Mouse (Mus musculus) inflammation-experienced regulatory T-cells, adult 6 months (primary cell): Measurements from ENCODE around the gene Tial1. TPM values are rescaled to one million over a fixed set of nuclear protein-coding genes. Genes with fewer than 3 reads are reported as not detected.

Source experiments
- ATAC-seq: one replicate; pipeline ENCODE4 v1.8.0; 2017
- polyA plus RNA-seq, 3 experiments: library from polyadenylated mRNA; unstranded; fragments of 100-300 nt; shearing (Covaris generic); gene quantifications; one replicate each; pipeline ENCODE4 v1.2.1; 2017

Tial1 gene
- polyA plus RNA-seq, 3 experiments from 2014 or later = 29.1 to 55.1 (median 33.0) TPM

GRCm38 (mm10) chr7:128416664-128417063, 44.9 kb downstream of the Tial1 start:
- no peak for ATAC-seq

GRCm38 (mm10) chr7:128414433-128414832, 47.1 kb downstream of the Tial1 start:
- ATAC-seq = no peak

- ATAC-seq = no peak
These were observed 49.3 kb downstream of the Tial1 start for GRCm38 (mm10) chr7:128412071-128412833.

GRCm38 (mm10) chr7:128410708-128411413, 50.7 kb downstream of the Tial1 start:
- ATAC-seq = no peak

- ATAC-seq = no peak
These were observed 53.3 kb downstream of the Tial1 start for GRCm38 (mm10) chr7:128408265-128408664.

- no peak for ATAC-seq
These were observed 57.5 kb downstream of the Tial1 start for GRCm38 (mm10) chr7:128403988-128404387.

GRCm38 (mm10) chr7:128403586-128403985, 57.9 kb downstream of the Tial1 start:
- no peak for ATAC-seq

- no peak for ATAC-seq
These were observed 58.4 kb downstream of the Tial1 start for GRCm38 (mm10) chr7:128403128-128403527.

GRCm38 (mm10) chr7:128402577-128402976, 58.9 kb downstream of the Tial1 start:
- ATAC-seq = no peak

- peak; percentile 65 for ATAC-seq
These were observed 62.9 kb downstream of the Tial1 start for GRCm38 (mm10) chr7:128398664-128399063.

GRCm38 (mm10) chr7:128397066-128397465, 64.5 kb downstream of the Tial1 start:
- no peak for ATAC-seq

- ATAC-seq = no peak
These were observed 67.8 kb downstream of the Tial1 start for GRCm38 (mm10) chr7:128393756-128394155.

GRCm38 (mm10) chr7:128392972-128393314, 68.6 kb downstream of the Tial1 start:
- no peak for ATAC-seq

- ATAC-seq = peak; percentile 90
These were observed 69.2 kb downstream of the Tial1 start for GRCm38 (mm10) chr7:128392071-128392971.

GRCm38 (mm10) chr7:128391267-128392057, 70.1 kb downstream of the Tial1 start:
- no peak for ATAC-seq

Other genes with a start within 250 kb of the Tial1 start
- 1 to 10 TPM; 4.9 to 5.6 (median 5.5) TPM for gene Armc5, start 224.4 kb downstream of the Tial1 start, polyA plus RNA-seq
- 1 to 10 TPM; 2.6 to 4.9 (median 2.8) TPM for gene 9130023H24Rik, start 223.7 kb downstream of the Tial1 start, polyA plus RNA-seq
- gene Tgfb1i1, start 214.9 kb downstream of the Tial1 start, polyA plus RNA-seq = 1 to 10 TPM in 1 of 3 experiments, under 1 TPM in 1, not detected in 1; 0.26 to 1.0 TPM
- gene Slc5a2, start 196.1 kb downstream of the Tial1 start, polyA plus RNA-seq = not detected
- gene BC017158, start 163.5 kb downstream of the Tial1 start, polyA plus RNA-seq = 1 to 10 TPM; 5.4 to 8.6 (median 7.3) TPM
- gene Rgs10, start 43.0 kb downstream of the Tial1 start, polyA plus RNA-seq = 100 to 1,000 TPM in 2 of 3 experiments, 10 to 100 TPM in 1; 53.2 to 448 (median 275) TPM
- 10 to 100 TPM; 10.3 to 12.7 (median 10.4) TPM for gene Bag3, start 61.9 kb upstream of the Tial1 start, polyA plus RNA-seq
- 10 to 100 TPM; 25.9 to 56.5 (median 44.2) TPM for gene Inpp5f, start 149.6 kb upstream of the Tial1 start, polyA plus RNA-seq